Mouse (Mus musculus): ENCODE results near the gene Ggct. TPM values are rescaled to one million over a fixed set of nuclear protein-coding genes. Genes with fewer than 3 reads are reported as not detected.
A peak's percentile ranks its signal among the peaks of the same experiment; 100 is the strongest.

Ggct gene
- total RNA-seq (2021): 10 to 100 TPM; 25.9 to 31.7 TPM

- peak; percentile 98 for DNase-seq (ENCODE audit: low spot score in 2 of 2)
- intact Hi-C loops (cut with DNase I): loop anchor here (2.0 to 5.0 kb wide), 4 partner anchors 75 to 400 kb away; partner anchors contain the start of gene Znrf2
Observed at GRCm38 (mm10) chr6:54992734-54993260, at the start of gene Ggct. TSS of gene Ggct (minus strand) at chr6:54992950.

GRCm38 (mm10) chr6:55040031-55040430 is 47.3 kb upstream of the Ggct start:
- no peak for DNase-seq (ENCODE audit: low spot score in 2 of 2)
- intact Hi-C loops (cut with DNase I): no loop called here

DNA sequence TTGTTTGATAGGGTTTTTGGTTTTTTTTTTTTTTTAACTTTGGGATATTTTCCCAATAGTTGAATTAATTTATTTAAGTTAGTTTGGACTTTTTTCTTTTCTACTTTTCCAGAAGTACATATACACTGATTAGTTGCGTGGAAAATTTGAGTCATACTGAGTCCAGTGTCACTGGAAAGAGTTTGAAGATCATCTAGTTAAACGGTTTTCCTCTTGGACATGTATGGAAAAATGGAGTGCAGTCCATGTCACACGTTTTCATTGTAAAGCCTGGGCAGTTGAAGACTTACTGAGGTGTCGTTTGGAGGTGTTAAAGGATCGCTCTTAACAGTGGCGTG is 46.7 kb upstream of the Ggct start:
- DNase-seq (ENCODE audit: low spot score in 2 of 2): no peak
- intact Hi-C loops (cut with DNase I): no loop called here

GRCm38 (mm10) chr6:55038671-55039445 is 46.1 kb upstream of the Ggct start:
- no peak for DNase-seq (ENCODE audit: low spot score in 2 of 2)
- intact Hi-C loops (cut with DNase I): no loop called here

DNA sequence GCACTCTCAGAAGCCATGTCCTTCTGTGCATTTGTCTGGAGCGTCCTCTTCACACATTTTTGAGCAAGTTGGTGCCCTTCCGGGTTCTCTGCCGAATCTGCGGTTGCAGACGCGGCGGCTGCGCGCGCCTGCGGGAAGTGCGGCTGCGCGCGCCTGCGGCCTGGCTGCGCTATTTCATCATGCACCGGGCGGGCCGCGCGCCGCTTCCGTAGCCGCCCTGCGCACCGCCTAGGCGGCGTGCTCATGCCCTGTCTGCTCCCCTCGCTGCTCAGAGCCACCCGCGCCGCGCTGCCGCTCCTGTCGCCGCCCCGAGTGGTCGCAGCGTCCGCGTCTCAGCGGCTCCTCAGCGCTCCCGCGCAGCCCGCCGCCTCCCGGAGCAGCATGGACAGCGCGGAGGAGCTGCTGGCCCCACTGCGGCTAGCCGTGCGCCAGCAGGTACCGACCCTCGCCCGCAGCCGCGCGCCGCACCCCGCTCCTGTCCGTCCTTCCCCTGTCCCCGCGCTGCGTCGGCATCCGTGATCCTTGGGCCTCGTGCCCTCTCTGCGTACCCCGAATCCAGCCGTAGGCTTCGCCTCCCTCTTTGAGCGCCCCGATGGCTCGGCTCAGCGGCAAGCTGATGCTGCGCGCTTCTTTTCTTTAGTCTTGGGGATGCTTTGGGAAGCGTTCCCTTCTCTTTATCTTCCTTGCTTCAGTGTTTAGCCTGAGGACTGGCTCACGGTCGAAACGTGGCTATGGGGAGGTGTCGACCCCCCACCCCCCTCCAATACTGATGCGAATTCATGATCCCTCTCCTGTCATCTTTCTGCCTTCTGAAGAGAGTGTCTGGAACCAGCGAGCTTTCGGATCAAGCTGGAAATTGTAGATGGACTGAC is 45.3 kb upstream of the Ggct start, which contains the start of gene Gars:
Gene Gars, plus strand, starts transcription at position 209 of the 872 bp plus-strand sequence.
- peak; percentile 89 to 90 for DNase-seq (ENCODE audit: low spot score in 2 of 2)
- intact Hi-C loops (cut with DNase I): no loop called here

DNA sequence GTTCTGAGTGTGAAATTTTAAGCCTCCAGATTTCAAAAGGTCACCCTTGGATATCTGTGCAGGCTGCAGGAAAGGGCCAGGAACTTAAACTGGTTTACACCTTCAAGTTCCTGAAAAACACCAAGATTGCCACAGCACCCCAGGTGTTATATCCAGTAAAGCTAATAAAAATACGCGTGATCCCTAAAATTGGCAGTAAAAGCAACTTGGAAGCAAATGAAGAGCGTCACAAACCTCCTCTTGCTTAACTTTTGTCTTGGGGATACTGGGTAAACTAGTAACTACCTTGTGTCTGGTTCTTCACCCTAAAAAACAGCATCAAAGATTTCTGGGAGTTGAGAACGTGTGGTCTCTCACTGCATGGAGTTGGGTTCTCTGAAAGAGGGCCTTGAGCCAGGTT is 44.0 kb upstream of the Ggct start:
- intact Hi-C loops (cut with DNase I): no loop called here
- no peak for DNase-seq (ENCODE audit: low spot score in 2 of 2)

GRCm38 (mm10) chr6:55027642-55028041 is 34.9 kb upstream of the Ggct start:
- no peak for DNase-seq (ENCODE audit: low spot score in 2 of 2)
- intact Hi-C loops (cut with DNase I): no loop called here

GRCm38 (mm10) chr6:55021806-55022205 is 29.1 kb upstream of the Ggct start:
- intact Hi-C loops (cut with DNase I): no loop called here
- no peak for DNase-seq (ENCODE audit: low spot score in 2 of 2)

DNA sequence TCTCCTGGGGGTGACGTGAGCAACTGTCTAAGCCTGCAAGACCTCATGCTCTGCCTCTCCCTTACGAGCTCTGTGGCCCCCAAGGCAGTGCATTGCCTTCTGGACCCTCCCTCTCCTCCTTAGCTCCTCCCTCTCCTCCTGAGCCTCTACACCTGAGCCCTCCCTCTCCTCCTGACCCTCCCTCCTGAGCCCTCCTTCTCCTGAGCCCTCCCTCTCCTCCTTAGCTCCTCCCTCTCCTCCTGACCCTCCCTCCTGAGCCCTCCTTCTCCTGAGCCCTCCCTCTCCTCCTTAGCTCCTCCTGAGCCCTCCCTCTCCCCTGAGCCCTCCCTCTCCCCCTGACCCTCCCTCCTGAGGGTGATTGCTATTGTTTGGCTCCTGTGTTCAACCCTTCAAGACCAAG is 25.7 kb upstream of the Ggct start:
- intact Hi-C loops (cut with DNase I): loop anchor here (5.0 kb wide), 2 partner anchors 101 to 311 kb away; no protein-coding TSS in a partner anchor
- no peak for DNase-seq (ENCODE audit: low spot score in 2 of 2)

GRCm38 (mm10) chr6:55016710-55017583 is 24.2 kb upstream of the Ggct start:
- intact Hi-C loops (cut with DNase I): loop anchor here (1.0 to 5.0 kb wide), 4 partner anchors 100 to 310 kb away; no protein-coding TSS in a partner anchor

DNA sequence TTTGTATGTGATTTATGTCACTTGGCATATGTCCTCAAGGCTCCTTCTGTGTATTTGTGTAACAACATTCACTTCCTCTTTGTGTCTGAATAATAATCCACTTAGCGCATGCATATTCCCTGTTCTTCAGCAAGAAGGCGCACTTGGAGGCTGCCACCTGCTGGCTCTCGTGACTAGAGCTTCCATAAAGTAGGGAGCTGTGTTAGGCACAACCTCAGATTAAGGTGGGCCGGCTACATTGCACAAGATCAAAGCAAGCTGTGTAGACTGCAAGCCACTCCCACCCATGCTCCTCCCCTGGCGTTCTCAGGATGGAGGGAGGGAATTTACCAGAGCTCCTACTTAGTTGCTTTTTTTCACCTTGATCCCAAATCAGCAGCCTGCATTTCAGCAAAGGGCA is 23.5 kb upstream of the Ggct start:
- peak; percentile 32 to 74 for DNase-seq (ENCODE audit: low spot score in 2 of 2)
- intact Hi-C loops (cut with DNase I): loop anchor here (5.0 kb wide), 2 partner anchors 99 to 309 kb away; no protein-coding TSS in a partner anchor

More at GRCm38 (mm10) chr6:55016710-55017583, 24.2 kb upstream of the Ggct start:
- peak; percentile 63 to 77 for DNase-seq (ENCODE audit: low spot score in 2 of 2)

DNA sequence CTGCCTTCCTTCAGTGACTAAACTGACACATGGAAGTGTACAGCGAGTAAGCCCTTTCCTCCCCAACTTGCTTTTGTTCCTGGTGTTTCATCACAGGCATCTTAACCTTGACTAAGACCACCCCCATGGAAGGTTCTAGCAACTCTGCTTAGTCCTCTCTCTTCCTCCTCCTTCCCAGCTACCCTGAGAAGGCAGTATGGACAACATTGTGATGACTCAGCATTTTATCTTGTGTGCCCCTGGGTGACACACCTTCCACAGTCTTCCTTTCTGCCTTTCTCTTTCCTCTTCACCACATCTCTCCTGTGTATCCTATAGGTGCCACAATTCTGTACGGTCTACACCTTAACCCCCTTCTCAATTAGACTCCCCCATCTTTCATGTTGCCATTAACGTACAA is 21.4 kb upstream of the Ggct start:
- intact Hi-C loops (cut with DNase I): no loop called here
- no peak for DNase-seq (ENCODE audit: low spot score in 2 of 2)

- DNase-seq (ENCODE audit: low spot score in 2 of 2): no peak
- intact Hi-C loops (cut with DNase I): no loop called here
Observed at GRCm38 (mm10) chr6:55012516-55012915, 19.8 kb upstream of the Ggct start.

DNA sequence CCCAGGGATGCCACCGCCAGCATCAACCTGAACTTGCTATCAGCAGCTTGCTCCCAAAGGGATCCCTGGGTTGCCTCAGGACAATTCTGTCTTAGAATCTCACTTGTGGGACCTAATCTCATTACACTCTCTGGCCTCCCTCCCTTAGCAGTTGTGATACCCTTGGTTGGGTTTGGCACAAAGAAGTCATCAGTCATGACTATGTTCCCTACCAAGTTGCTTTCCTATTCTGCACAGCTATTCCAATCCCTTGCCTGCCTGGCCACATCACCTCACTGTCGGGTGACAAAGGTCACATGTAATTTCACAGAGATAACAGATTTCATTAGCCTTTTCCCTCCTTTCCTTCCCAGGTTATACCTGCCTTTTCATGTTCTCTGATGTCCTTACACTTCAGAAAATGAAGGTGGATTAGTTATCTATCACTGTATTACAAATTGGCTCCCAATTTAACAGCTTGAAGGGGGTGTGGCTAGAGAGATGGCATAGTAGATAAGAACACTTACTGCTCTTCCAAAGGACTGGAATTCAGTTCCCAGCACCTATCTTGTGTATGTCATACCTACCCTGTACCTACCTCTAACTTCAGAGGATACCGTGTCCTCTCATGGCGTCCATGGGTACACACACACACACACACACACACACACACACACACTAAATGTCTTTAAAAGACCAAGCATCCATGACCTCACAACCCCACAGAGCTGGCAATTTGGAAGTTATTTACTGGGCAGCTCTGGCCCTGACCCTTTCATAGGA is 17.8 kb upstream of the Ggct start:
- intact Hi-C loops (cut with DNase I): no loop called here

GRCm38 (mm10) chr6:55009391-55010230 is 16.9 kb upstream of the Ggct start:
- intact Hi-C loops (cut with DNase I): no loop called here
- DNase-seq (ENCODE audit: low spot score in 2 of 2): peak; percentile 12 to 28

More for the DNA sequence above, 17.8 kb upstream of the Ggct start:
- DNase-seq (ENCODE audit: low spot score in 2 of 2): no peak

- intact Hi-C loops (cut with DNase I): no loop called here
- DNase-seq (ENCODE audit: low spot score in 2 of 2): no peak
Observed at GRCm38 (mm10) chr6:55008401-55008800, 15.7 kb upstream of the Ggct start.

DNA sequence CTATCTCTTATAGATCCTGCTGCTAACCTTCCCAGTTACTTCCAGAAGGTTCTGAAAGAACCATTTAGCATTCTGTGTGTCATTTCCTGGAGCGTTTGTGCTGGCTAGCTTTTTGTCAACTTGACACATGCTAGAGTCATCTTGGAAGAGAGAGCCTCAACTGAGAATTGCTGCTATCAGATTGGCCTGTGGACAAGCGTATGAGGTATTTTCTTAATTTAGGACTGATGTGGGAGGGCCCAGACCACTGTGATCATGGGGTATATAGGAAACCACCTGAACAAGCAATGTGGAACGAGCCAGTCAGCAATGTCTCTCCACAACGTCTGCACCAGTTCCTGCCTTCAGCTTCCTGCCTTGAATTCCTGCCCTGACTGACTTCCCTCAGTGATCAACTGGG is 10.8 kb upstream of the Ggct start:
- no peak for DNase-seq (ENCODE audit: low spot score in 2 of 2)
- intact Hi-C loops (cut with DNase I): no loop called here

DNA sequence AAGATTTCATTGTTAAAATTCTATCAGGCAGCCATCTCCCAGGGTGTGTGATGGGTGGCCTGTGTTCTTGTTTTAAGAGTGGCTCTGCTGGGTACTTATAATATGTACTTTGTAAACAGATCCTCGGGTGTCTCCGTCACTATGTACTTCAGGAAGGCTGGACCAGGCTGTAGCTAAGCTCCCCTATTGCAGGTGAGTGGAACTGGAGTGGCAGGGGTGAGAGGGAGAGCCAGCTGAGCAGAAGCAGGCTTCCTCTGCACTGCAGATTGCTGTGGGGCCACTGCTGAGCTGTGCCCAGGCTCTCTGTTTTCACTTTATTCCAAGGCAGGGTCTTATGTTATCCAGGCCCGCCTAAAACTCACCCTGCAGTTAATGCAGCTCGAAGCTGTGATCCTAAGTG is 9.7 kb upstream of the Ggct start:
- intact Hi-C loops (cut with DNase I): no loop called here
- DNase-seq (ENCODE audit: low spot score in 2 of 2): no peak
